Mouse (Mus musculus) heart, embryonic 11.5 days (tissue): ENCODE data around the gene Ppil1. TPM values are rescaled to one million over a fixed set of nuclear protein-coding genes. Genes with fewer than 3 reads are reported as not detected.

ENCODE experiments used
- polyA plus RNA-seq: library from polyadenylated mRNA; unstranded; fragments of >200 nt; fragmentation: Nextera tagmentation; extraction: Ambion mirVana; gene quantifications from 2 replicates; pipeline ENCODE4 v1.2.1, GENCODE M21; 2014

Gene Ppil1
- polyA plus RNA-seq, 1 experiment from 2014 or later = 117 TPM

Other genes with a start within 250 kb of the Ppil1 start
- 420 and 433 TPM in 2 replicates for gene Srsf3, start 231.6 kb downstream of the Ppil1 start, polyA plus RNA-seq
- 39.3 TPM in 2 replicates for gene Cdkn1a, start 173.2 kb downstream of the Ppil1 start, polyA plus RNA-seq
- gene Rab44, start 150.0 kb downstream of the Ppil1 start, polyA plus RNA-seq = 0.20 TPM in 1 of 2 replicates, not detected in the other
- gene Cpne5, start 26.0 kb downstream of the Ppil1 start, polyA plus RNA-seq = 24.0 and 28.8 TPM in 2 replicates
- 90.6 and 94.9 TPM in 2 replicates for gene BC004004, start 4.6 kb upstream of the Ppil1 start, polyA plus RNA-seq
- gene Pi16, start 53.5 kb upstream of the Ppil1 start, polyA plus RNA-seq = 0.55 and 1.7 TPM in 2 replicates
- 266 and 306 TPM in 2 replicates for gene Mtch1, start 83.7 kb upstream of the Ppil1 start, polyA plus RNA-seq
- gene Fgd2, start 96.7 kb upstream of the Ppil1 start, polyA plus RNA-seq = 1.2 and 2.3 TPM in 2 replicates
- 23.5 and 27.3 TPM in 2 replicates for gene Pim1, start 226.6 kb upstream of the Ppil1 start, polyA plus RNA-seq